Mouse (Mus musculus) lung, postnatal 25 days (tissue): ENCODE results near the gene Gm26938.
A peak's percentile ranks its signal among the peaks of the same experiment; 100 is the strongest.

Experiments used
- DNase-seq: peaks from one replicate; pipeline ENCODE4 v3.0.0; 2022; ENCODE audit warnings: low spot score

Gm26938 gene

DNA sequence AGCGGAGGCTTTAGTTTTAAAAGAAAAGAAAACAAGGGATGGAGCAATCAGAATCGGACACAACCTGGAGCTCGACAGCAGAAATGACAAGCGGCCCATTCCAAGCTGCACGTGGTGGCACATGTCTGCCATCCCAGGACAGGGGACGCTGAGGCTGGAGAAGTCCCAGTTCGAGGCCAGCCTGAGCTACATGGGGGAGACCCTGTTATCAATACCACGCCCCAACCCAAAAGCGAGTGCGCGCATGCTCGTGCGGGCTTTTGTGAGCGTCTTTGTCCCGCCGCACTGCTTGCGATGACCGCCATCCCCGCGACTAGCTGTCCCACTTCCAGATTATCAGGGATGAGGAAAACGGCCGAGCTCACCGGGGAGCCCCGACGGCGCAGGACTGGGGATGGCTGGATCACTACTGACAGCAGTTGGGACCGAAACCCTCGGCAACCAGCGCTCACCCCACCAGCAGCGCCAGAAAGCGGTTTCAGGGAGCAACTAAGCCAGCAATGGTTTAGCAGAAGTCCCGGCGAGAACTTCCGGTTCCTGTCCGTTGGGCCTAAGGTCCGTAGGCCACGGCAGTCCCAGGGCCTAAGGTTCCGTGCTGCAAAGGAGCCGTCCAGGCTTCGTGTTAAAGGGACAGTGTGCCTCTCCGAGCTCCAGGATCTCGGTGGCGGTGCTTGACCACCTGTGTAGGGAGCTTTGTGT, at the start of gene Gm26938, which contains the start of gene Psmg3:
Gene Gm26938, minus strand, starts transcription at position 51 of the 699 bp plus-strand sequence.
Gene Psmg3, minus strand, starts transcription at position 529 of the 699 bp plus-strand sequence.
- DNase-seq = peak; percentile 87

DNA sequence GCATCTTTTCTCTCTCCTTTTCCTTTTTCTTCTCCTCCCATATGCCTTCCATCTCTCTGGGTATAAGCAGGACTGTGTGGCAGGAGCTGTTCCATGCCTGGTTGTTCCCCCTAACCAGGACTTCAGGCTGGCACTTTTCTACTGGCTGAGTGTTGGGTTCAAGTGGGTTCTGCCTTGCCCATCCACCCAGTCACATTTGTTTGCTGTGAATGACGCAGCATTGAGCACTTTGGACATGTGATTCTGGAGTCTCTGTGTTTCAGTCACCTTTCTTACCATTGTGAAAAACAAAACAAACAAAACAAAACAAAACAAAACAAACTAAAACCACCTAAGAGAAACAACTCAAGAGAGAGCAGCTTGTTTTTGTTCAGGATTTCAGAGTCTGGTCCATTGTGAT, 45.3 kb upstream of the Gm26938 start:
- peak; percentile 34 for DNase-seq

GRCm38 (mm10) chr5:139870886-139871285, 44.7 kb upstream of the Gm26938 start:
- DNase-seq = peak; percentile 78

- DNase-seq = peak; percentile 63
Measured at GRCm38 (mm10) chr5:139862759-139863158, 36.6 kb upstream of the Gm26938 start.

DNA sequence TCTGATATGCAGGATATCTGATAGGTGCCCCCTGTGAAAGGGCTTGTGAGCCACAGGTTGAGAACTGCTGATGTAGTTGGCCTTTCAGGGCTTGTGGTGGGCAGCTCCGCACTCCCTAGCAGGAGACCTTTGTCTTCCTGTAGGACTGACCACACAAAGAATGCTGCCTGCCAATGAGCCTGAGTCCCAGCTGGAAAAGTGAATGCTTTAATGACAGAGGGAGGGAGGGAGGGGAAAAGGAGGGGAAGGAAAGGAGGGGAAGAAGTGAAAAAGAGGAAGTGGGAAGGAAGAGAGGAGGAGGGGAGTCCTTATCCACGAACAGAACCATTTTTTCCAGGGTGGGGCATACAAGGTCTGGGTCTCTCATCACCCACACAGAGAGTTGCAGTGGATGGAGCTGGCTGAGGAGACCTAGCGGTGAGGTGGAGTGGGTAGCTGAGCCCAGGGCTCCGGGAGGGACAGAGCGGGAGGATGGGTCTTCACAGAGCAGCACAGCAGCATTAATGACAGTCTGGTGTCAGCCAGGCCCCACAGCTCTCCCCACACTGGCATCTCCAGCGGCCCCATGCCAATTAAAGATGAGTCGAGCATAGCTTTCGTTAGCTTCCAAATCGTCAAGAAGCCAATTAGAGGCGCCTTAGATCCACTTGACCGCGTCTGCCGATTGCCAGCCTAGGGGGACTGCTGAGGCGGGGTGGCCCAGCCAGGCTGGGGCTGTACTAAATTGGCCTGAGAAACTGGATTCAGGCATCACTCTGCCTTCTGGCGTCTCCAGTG, 34.3 kb upstream of the Gm26938 start:
- DNase-seq = no peak

DNA sequence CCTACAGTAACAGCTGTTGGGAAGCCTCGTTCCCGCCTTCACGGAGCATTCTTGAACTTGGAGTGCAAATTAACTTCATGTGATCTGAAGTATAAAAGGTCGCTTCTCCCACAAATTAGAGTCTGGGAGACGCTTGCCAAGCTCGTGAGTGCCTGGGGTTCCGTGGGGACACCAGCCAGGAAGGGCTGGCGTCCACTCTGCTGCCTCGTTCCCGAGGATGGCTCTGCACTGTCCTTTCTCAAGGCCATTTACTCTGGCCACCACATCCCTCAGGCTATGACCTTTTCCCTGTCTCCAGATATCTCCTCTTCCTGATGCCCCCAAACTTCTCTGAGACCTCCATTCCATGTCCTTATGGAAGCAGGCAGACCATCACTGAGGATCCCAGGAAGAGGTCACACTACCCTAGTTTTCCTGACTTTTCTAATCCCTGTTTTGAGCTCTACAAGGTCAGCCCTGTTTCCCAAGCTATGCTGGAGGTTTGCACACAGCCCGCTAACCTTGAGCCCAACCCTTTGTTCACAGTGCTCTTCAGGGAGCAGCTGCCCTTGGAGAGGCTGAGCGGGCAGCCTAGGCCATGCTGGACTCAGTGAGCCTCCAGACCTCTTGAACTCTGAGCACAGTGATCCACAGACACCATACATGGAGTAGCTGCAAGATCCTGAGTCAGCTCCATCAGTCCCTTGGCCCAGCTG, 23.6 kb upstream of the Gm26938 start:
- DNase-seq = no peak

GRCm38 (mm10) chr5:139839142-139839541, 12.9 kb upstream of the Gm26938 start:
- DNase-seq = no peak

DNA sequence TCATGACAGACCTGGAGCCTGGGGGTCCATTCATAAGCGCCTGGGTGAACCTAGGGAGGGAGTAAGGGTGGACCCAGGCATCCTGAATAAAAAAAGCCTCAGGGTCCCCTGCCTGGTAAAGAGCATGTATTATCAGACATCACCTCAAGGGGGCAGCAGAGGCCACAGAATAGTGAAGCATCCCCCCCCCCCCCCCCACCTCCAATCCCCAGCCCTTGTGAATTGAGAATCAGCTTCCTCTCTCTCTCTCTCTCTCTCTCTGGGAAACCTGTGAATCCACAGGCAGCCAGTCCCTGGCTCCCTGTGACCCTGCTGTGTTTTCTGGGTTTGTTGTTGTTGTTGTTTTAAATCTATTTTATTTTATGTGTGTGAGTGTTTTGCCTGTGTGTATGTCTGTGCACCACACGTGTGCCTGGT, 12.3 kb upstream of the Gm26938 start:
- DNase-seq = peak; percentile 51

DNA sequence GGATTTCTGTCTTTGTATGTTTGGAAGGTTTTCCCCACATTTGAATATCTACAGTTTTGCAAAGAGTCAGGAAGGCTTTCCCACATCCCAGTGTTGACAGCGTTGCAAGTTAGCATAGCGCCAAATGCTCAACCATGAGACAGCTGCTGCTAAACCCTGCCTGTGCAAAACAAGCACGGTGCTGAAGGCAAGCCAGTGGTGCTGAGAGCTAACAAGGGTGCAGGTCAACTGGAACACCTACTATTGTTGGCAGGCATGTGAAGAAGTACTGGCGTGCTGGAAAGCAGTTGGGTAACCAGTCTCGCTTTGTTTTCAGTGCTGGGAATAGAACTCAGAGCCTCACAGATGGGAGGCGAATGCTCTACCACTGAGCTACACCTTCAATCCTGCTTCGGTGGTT, 9.5 kb upstream of the Gm26938 start:
- DNase-seq = no peak

DNA sequence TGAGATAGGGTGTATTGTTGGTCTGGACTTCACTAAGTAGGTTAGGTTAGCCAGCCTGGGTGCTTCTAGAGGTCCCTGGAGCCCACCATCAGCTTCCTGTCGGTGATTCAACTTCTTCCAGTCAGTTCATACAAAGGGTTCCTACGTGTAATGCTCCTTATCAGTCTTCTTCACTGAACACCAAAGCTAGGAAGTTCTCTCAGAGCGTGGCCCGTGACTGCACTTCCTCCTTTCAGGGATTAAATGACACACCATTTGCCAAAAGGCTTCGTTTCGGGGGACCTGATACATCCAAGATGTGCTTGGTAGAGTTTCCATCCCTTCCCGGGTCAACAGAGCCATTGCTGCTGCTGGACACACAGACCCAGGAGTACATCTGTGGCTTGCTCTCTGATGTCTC, 5.9 kb upstream of the Gm26938 start:
- DNase-seq = no peak

DNA sequence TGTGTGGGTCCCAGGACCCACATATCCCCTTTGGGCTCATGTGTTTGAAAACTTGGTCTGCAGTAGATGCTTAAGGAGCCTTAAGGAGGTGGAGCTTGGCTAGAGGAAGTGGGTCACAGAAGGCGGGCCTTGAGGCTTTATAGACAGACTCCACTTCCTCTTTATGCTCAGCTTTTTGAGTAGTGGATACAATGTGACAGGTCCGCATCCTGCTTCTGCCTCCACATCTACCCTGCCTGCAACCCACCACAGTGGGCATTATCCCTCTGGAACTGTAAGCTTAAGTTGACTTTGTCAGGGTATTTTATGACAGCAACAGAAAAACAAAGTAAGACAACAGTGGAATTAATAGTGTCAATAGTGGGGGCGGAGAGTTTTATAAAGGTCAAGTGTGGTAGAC, 4.5 kb upstream of the Gm26938 start:
- peak; percentile 36 for DNase-seq

GRCm38 (mm10) chr5:139829384-139829783, 3.2 kb upstream of the Gm26938 start:
- DNase-seq = no peak

- no peak for DNase-seq
Measured at GRCm38 (mm10) chr5:139827593-139827992, 1.4 kb upstream of the Gm26938 start.

DNA sequence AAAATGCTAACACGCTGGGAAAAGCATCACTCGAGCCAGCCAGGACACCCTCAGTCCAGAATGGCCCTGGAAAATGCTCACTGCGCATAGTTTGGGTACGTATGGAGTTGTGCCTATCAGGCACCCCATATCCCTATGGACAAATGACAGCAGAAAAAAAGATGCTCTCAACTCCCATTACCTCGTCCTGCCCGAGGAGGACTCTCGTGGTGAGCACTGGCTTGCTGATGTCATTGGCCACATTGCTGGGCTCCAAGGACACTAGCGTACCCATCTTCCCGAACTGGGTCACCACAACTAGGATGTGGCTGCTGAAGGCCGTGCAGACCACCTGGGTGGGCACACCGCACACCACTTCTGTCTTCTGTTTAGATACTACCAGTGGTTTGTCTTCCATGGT, 260 bp downstream of the Gm26938 start:
- DNase-seq = no peak

GRCm38 (mm10) chr5:139824531-139824930, 1.7 kb downstream of the Gm26938 start:
- no peak for DNase-seq

DNA sequence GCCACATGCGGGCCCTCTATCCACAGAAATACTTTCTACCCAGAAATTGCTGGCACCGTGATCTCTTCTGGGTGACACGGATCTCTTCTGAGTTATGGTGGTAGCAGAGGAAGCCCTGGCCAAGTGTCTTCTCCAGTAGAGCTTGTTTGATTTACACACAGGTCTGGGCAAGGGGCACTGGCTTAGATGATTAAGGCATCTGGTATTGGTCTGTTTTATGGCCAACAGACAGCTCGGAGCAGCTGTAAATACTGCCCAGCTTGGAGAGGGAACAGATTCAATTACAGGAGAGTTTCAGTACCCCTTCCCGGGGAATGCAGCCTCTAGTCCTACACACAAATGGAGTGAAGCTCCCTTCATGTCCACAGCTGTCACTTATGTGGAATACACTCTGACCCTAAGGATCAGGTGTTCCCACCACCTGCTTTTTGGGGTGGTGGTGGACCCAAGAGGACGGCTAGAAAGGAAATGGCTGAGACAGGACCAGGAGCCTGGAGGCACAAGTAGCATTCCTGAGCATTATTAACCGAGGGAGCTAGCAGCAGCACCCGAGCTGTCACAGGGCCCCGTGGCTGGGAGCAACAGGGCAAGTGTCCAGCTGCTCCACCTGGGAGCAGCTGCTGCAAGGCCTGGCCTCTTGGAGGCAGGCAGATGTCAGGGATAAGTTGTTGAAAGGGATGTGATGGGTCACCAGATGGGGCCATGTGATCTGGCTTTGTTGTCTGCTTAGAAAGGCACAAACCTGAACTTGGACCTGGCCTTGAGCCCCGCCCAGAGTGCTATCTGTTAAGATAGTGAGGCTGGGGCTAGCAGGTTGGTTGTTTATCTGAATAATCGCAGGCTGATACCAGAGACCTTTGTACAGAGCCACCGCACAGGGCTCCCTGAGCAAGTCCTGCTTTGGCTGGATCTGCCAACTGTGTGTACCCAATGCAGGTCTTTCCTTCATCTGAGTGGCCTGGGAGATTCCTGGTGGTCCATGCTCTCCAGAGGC, 4.4 kb downstream of the Gm26938 start:
- no peak for DNase-seq

DNA sequence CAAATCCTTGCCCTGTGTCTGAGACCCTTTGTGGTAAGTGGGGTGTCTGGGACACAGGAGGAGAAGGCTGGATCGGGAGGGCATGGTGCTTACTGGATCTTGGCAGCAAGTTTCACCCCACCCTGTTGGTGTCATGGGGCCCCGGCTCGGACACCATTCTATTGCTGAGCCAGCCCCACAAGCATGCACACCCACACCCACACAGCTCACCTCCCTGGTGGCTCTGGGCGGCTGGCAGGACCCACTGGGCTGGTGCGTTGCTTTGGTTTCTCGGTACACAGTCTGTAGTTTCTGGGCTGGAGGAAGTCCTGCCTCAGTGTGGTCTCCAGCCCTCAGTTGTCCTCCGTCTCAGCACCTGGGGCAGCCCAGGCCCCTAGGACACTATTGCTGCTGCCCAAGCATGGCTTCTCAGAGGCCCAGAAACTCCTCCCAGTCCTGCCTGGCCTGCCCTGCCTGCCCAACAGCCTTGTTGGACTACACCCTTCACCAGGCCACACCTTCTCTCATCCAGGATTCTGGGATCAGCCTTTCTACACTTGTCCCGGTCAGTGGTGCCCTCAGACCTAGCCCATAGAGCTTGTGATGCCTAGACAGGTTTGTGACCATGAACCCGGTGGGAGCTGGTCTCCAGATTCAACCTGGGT, 6.5 kb downstream of the Gm26938 start, which contains the start of gene Tmem184a:
Gene Tmem184a, minus strand, starts transcription at position 380 of the 644 bp plus-strand sequence.
- DNase-seq = no peak

DNA sequence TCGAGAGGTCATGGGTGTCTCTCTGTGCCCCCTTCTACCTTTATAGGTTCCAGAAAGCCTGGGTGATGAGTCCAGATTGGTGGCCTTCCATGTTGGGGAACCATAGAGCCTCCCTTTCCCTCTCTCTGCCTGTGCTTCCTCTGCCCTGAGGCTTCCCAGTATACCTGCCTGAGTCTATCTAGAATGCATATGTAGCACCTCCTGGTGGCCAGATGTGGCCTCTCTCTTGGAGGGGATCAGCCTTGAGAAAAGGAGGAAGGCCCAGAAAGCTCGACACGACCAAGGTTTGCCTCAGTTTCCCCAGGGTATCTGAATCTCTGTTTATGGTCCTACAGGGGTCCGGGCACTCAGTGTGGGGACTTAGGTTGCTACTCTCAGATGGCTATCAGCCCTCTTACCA, 7.4 kb downstream of the Gm26938 start:
- DNase-seq = peak; percentile 50

DNA sequence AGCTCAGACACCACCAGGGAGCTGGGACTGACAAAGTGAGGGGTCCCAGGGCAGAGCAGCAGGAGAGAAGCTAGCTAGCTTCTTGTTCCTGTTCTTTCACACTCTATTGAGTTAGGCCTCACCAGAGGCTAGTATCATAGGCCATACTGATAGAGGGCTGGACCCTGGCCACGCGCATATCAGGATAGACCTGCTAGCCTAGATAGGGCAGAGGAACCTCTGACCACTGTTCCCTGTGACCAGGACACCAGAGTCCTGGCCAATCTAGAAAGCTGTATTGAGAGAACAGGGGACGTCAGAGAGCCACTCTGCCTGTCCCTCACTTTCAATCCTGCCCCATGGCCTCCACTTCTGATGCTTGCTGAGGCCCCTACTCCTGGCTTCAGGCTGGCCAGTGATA, 8.2 kb downstream of the Gm26938 start:
- no peak for DNase-seq

GRCm38 (mm10) chr5:139817292-139817691, 8.9 kb downstream of the Gm26938 start:
- no peak for DNase-seq

DNA sequence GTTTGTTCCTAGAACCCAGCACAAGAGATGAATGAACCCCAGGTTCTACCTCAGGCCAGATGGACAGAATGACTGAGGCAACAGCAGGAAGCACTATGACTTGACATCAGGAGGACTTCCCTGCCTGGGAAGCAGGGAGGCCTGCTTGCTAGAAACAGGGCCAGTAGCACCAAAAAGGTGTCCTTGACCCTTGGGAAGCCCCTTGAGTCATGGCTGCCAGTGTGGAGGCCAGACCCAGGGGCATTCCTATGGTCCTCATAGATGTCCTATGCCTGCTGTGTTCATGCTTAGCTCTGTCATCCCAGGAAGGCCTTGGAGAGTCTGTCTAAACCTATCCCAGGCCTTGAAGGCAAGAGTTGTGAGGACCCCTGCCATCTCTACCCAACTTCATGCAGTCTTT, 9.8 kb downstream of the Gm26938 start:
- DNase-seq = no peak
